In the genomic region with DNA sequence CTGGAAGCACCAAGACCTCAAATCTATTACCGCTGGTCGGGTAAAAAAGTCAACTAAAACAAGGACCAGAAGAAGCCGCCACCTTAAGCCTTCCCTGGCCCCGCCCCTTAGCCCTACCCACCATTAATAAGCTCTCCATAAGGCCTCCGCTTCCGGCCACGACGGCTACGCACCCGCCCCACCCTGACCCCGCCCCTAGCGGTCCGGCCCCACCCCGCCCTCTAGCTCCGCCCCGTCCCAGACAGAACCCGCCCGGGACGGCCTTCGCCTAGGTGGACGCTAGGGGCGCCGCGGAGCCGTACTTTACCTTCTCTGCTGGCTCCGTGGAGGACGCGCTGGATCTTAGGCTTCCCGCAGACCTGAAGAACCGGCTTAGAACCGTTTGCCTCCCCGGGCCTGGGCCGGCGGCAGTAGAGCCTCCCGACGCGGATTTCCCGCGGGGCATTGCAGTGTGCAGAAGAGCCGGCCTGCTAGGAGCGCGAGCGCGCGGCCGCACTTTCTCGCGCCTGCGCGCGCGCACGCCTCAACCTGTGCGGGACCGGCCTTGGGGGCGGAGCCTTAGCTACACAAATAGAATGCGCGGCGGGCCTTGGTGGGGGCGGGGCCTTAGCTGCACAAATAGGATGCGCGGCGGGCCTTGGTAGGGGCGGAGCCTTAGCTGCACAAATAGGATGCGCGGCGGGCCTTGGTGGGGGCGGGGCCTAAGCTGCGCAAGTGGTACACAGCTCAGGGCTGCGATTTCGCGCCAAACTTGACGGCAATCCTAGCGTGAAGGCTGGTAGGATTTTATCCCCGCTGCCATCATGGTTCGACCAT, we compare ENCODE assay signal across 8 mouse cellular contexts. TPM values are rescaled to one million over a fixed set of nuclear protein-coding genes. Genes with fewer than 3 reads are reported as not detected.
DNase-seq lines count a peak whose midpoint lies in the region; ATAC-seq lines count a peak whose summit lies in the region.

Dhfr (plus strand) TSS at position 271 of the 816 bp plus-strand sequence.
Msh3 (minus strand) TSS at position 548 of the 816 bp plus-strand sequence.

- WGBS in heart, embryonic 14.5 days: under 1% methylated on average over 75 of the region's 76 CpGs
- under 1% methylated on average over 75 of the region's 76 CpGs for WGBS in liver, embryonic 13.5 days (ENCODE audit: insufficient replicate concordance)
- under 1% methylated on average over 75 of the region's 76 CpGs for WGBS in stomach, embryonic 16.5 days

- no peaks in the 10 kb centered on the region for H3K27me3 ChIP-seq in heart, embryonic 14.5 days (ENCODE audit: control insufficient read depth, insufficient read depth, low read length)
- no peaks in the 10 kb centered on the region for H3K27me3 ChIP-seq in liver, embryonic 13.5 days
- H3K27me3 ChIP-seq in stomach, embryonic 16.5 days (ENCODE audit: control insufficient read depth, insufficient read depth, low read length): no peaks in the 10 kb centered on the region

- H3K9ac ChIP-seq in heart, embryonic 14.5 days (ENCODE audit: low read length): peak within 1 kb of the TSS; percentile 76
- H3K9ac ChIP-seq in liver, embryonic 13.5 days: peak within 1 kb of the TSS; percentile 83
- peak within 1 kb of the TSS; percentile 79 for H3K9ac ChIP-seq in stomach, embryonic 16.5 days (ENCODE audit: low read length)

- H3K36me3 ChIP-seq in heart, embryonic 14.5 days (ENCODE audit: control insufficient read depth, insufficient read depth, low read length): peaks cover 21% of the 10 kb centered on the region
- H3K36me3 ChIP-seq in liver, embryonic 13.5 days: peaks cover 39% of the 10 kb centered on the region
- H3K36me3 ChIP-seq in stomach, embryonic 16.5 days (ENCODE audit: control insufficient read depth, insufficient read depth, low read length): peaks cover 3% of the 10 kb centered on the region; the same call in 1 of the 2 replicates

- H3K9me3 ChIP-seq in heart, embryonic 14.5 days (ENCODE audit: control insufficient read depth, low read length): no peaks in the 10 kb centered on the region
- no peaks in the 10 kb centered on the region for H3K9me3 ChIP-seq in liver, embryonic 13.5 days (replicated peaks)
- H3K9me3 ChIP-seq in stomach, embryonic 16.5 days (replicated peaks; ENCODE audit: control insufficient read depth, low read length): no peaks in the 10 kb centered on the region

- H3K4me3 ChIP-seq in heart, embryonic 14.5 days (ENCODE audit: control insufficient read depth in 1 of 2, insufficient read depth in 1 of 2, low read depth in 1 of 2, low read length in 2 of 2): peak within 1 kb of the TSS; percentile 63 to 76
- H3K4me3 ChIP-seq in liver, embryonic 13.5 days (replicated peaks): peak within 1 kb of the TSS; percentile 81
- peak within 1 kb of the TSS; percentile 77 for H3K4me3 ChIP-seq in stomach, embryonic 16.5 days (replicated peaks; ENCODE audit: low read length)

- peak within 1 kb of the TSS; percentile 88 for H3K27ac ChIP-seq in heart, embryonic 14.5 days (replicated peaks in 1 of 2; ENCODE audit: control insufficient read depth in 1 of 2, insufficient read depth in 1 of 2, low read depth in 2 of 2, low read length in 2 of 2)
- peak within 1 kb of the TSS; percentile 91 for H3K27ac ChIP-seq in liver, embryonic 13.5 days
- H3K27ac ChIP-seq in stomach, embryonic 16.5 days (ENCODE audit: low read length): peak within 1 kb of the TSS; percentile 91

- ATAC-seq in CD4-positive, CD25-positive, alpha-beta regulatory T cell, adult 4 months: peak; percentile 83
- peak; percentile 99 for ATAC-seq in heart, embryonic 14.5 days (ENCODE audit: insufficient number of reproducible peaks, insufficient read depth, low FRiP score, low read depth)
- peak; percentile 91 for ATAC-seq in liver, embryonic 13.5 days (ENCODE audit: low read depth)
- peak; percentile 97 for ATAC-seq in stomach, embryonic 16.5 days (ENCODE audit: insufficient read depth, low FRiP score)

- H3K4me1 ChIP-seq in heart, embryonic 14.5 days (ENCODE audit: control insufficient read depth in 2 of 2, insufficient read depth in 2 of 2, low read length in 2 of 2): peaks cover 3 to 14% of the 10 kb centered on the region in 2 experiments
- peaks cover 34% of the 10 kb centered on the region for H3K4me1 ChIP-seq in liver, embryonic 13.5 days (replicated peaks)
- peaks cover 8% of the 10 kb centered on the region for H3K4me1 ChIP-seq in stomach, embryonic 16.5 days (ENCODE audit: control insufficient read depth, insufficient read depth, low read length)

- DNase-seq in c-Kit-negative CD71-positive TER-119-positive erythroid progenitor cells, embryonic 14.5 days (ENCODE audit: low read depth, low spot score): peak; percentile 98
- peak; percentile 91 for DNase-seq in fibroblast of lung, adult 2 months (ENCODE audit: low read depth)
- peak; percentile 98 for DNase-seq in kidney, postnatal 14 days
- peak; percentile 98 for DNase-seq in liver, embryonic 13.5 days
- peak; percentile 99 for DNase-seq in neural tube, embryonic 10.5 days (ENCODE audit: extremely low spot score, low spot score)

- H3K4me2 ChIP-seq in heart, embryonic 14.5 days (ENCODE audit: low read length): peak within 1 kb of the TSS; percentile 89
- H3K4me2 ChIP-seq in liver, embryonic 13.5 days: peak within 1 kb of the TSS; percentile 94
- H3K4me2 ChIP-seq in stomach, embryonic 16.5 days (ENCODE audit: low read depth, low read length): peak within 1 kb of the TSS; percentile 95

RNA-seq across cellular contexts. Expression of gene Dhfr, which starts in this region (rescaled TPM):
- 1 to 10 TPM; 3.5 to 4.1 TPM for polyA plus RNA-seq in CD4-positive, CD25-positive, alpha-beta regulatory T cell, adult 4 months (2017; shearing (Covaris generic))
- polyA plus RNA-seq in heart, embryonic 14.5 days (2014; fragmentation: Nextera tagmentation; extraction: Ambion mirVana): 11.7 and 11.8 TPM in 2 replicates
- 21.0 and 24.0 TPM in 2 replicates for polyA plus RNA-seq in liver, embryonic 13.5 days (2015; fragmentation: Nextera tagmentation; extraction: Ambion mirVana)
- polyA plus RNA-seq in stomach, embryonic 16.5 days (2015; fragmentation: Nextera tagmentation; extraction: Ambion mirVana): 11.6 and 12.7 TPM in 2 replicates

RNA-seq across cellular contexts. Expression of gene Msh3, which starts in this region (rescaled TPM):
- polyA plus RNA-seq in CD4-positive, CD25-positive, alpha-beta regulatory T cell, adult 4 months (2017; shearing (Covaris generic)): 10 to 100 TPM; 32.5 to 49.8 TPM
- 17.0 and 17.1 TPM in 2 replicates for polyA plus RNA-seq in heart, embryonic 14.5 days (2014; fragmentation: Nextera tagmentation; extraction: Ambion mirVana)
- 12.8 and 14.5 TPM in 2 replicates for polyA plus RNA-seq in liver, embryonic 13.5 days (2015; fragmentation: Nextera tagmentation; extraction: Ambion mirVana)
- polyA plus RNA-seq in stomach, embryonic 16.5 days (2015; fragmentation: Nextera tagmentation; extraction: Ambion mirVana): 20.1 and 20.5 TPM in 2 replicates

Comparison
In these comparisons a context has a peak if more than half of its experiments do, and no peak if none do; other contexts are left out.
1. Peak in every context shown above with its lines: DNase-seq, ATAC-seq, H3K4me3 ChIP-seq and H3K27ac ChIP-seq.